Mouse (Mus musculus) thymus, postnatal 0 days (tissue): ENCODE results near the gene Otos. TPM values are rescaled to one million over a fixed set of nuclear protein-coding genes. Genes with fewer than 3 reads are reported as not detected.
A peak's percentile ranks its signal among the peaks of the same experiment; 100 is the strongest.

ENCODE experiments used
- DNase-seq: peaks from one replicate; pipeline ENCODE4 v3.0.0-alpha.2; 2015; ENCODE audit warnings: low spot score
- polyA plus RNA-seq: library from polyadenylated mRNA; unstranded; fragments of >200 nt; fragmentation: Nextera tagmentation; extraction: Ambion mirVana; gene quantifications from 2 replicates; pipeline ENCODE4 v1.2.1, GENCODE M21; 2015

Otos gene
- polyA plus RNA-seq, 1 experiment from 2014 or later = 4.0 TPM

DNA sequence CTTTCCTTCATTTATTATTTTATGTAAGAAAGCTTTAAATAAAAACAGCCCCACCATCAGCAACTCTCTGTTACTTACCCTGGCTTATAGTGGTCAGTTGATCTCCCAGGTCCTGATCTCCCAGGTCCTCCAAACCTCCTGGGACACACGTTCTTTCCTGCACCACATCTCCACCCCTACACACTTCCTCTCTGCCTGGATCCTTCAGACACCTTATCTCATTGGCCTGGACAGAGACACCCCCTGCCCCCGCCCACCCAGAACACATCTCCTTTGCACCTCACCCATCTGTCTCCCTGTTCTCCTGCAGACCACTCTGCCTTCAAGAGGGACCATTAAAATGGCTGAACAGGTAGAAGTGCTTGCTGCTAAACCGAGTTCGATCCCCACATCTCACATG, 1.6 kb downstream of the Otos start:
- no peak for DNase-seq

GRCm38 (mm10) chr1:92646601-92647000, 2.0 kb downstream of the Otos start:
- no peak for DNase-seq

GRCm38 (mm10) chr1:92646111-92646510, 2.5 kb downstream of the Otos start:
- DNase-seq = no peak

GRCm38 (mm10) chr1:92644916-92645315, 3.7 kb downstream of the Otos start:
- no peak for DNase-seq

DNA sequence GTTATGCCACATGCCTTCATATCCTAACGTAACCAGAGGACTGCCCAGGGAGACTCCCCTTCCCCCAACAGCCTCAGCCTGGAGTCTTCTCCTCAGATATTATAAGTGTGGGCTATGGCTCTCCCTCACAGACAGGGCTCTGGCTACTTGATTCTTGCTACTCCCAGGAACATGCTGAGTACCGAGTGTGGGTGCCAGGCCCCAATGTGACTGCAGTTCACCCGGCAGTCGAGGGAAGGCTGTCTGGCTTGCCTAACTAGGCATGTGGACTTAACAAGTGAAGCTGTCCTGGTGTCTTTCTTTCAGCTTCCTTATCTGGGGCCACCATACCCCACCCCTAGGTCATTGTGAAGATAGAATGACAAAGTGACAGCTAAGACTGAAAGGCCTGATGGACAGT, 5.0 kb downstream of the Otos start:
- no peak for DNase-seq

GRCm38 (mm10) chr1:92641514-92642272, 6.9 kb downstream of the Otos start, which contains the start of gene Cops9:
Cops9 (minus strand) TSS chr1:92641985.
- peak; percentile 87 for DNase-seq

GRCm38 (mm10) chr1:92640393-92640792, 8.2 kb downstream of the Otos start:
- peak; percentile 40 for DNase-seq

DNA sequence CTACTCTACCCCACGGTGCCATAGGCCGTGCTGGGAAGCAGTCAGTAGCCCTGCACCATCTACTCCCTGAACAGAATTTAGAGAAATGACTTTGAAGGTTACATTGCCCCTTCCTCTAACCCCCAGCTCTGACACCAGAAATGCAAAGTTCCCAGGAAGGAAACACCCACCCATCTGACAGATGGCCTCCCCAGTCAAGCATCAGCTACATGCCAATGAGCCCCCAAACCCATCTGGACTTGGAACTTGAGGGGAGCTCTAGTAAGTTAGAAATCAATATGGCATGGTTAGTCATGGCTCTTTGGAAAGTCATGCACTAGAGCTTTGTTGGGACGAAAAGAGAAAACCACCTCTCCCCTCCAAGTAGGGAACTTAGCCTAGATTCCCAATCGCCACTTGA, 9.9 kb downstream of the Otos start:
- DNase-seq = no peak

- DNase-seq = no peak
Observed at GRCm38 (mm10) chr1:92638181-92638580, 10.5 kb downstream of the Otos start.

GRCm38 (mm10) chr1:92637501-92638172, 11.0 kb downstream of the Otos start:
- no peak for DNase-seq

- DNase-seq = no peak
Observed at GRCm38 (mm10) chr1:92636676-92637075, 12.0 kb downstream of the Otos start.

DNA sequence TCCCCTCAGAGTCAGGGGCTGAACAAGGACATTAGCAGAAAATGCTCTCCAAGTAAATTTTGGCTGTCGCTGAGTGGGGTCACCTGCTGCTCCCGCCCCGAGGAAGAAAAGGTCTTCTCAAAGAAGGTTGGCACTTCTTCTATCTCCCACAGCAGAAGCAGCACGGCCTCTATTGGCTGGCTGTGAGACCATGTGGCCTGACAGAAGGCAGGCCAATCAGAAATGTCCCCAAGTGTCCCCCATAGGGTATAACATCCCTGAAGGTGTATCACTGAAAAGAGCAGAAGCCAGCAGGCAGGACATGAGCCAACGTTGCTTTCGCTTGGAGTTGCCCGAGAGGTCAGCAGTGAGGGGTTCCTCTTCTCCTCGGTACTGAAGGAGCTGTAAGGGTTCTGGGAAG, 12.6 kb downstream of the Otos start:
- DNase-seq = no peak

DNA sequence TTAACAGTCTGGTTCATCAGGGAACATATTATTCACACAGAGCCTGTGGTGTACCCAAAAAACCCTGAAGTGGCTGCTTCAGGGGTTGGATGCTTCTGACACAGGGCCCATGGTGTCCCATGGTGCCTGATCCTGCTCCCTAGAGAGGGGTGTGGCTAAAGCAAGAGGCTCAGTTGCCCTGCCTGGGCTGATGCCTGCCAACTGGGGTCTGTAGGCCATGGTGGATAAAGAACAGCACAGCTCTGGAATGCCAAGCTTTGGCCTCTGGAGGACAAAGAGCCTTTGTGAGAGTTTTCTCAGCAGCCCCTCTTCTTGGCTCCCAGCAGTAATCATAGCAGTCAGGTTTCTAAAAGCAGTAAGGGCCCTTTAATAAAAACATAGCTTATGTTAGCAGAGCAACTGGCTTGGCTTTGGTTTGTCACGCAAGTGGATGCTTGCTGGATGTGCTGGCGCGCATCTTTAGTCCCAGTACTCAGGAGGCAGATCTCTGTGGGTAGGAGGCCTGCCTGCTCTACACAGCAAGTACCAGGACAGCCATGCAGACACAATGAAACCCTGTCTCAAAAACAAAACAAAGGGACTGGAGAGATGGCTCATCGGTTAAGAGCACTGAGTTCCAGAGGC, 13.6 kb downstream of the Otos start:
- no peak for DNase-seq

GRCm38 (mm10) chr1:92634569-92634968, 14.1 kb downstream of the Otos start:
- DNase-seq = no peak

DNA sequence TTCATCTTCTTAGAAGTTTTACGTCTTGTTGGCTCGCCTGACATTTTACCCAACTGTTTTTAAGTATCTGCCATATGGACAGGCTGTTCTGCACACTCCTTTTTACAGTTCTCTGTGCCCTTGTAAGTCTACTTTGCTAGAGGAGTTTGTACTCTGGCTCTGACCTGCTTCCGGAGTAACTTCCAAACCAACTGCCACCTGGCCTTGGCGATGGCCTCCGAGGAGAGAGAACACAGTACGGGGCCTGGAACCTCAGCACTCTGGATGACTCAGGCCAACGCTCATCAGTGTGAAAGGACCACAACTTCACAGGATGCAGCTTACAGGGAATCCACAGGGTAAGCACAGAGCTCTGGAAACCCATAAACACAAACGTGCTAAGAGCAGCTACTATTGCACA, 14.9 kb downstream of the Otos start:
- no peak for DNase-seq

DNA sequence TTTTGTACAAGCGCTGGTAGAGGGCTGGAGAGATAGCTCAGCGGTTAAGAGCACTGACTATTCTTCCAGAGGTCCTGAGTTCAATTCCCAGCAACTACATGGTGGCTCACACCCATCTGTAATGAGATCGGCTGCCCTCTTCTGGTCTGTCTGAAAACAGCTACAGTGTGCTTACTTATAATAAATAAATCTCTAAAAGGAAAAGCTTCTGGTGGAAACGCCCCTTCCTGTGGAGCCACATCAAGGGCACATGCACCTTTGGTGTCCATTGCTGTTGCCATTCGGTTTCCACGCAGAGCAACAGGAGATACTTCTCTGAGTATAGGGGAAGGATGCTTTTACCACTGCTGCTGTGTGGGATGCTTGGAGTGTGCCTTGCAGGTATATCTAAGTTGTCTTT, 15.7 kb downstream of the Otos start:
- peak; percentile 42 for DNase-seq

- DNase-seq = no peak
Observed at GRCm38 (mm10) chr1:92632196-92632595, 16.4 kb downstream of the Otos start.

GRCm38 (mm10) chr1:92628227-92628626, 20.4 kb downstream of the Otos start:
- DNase-seq = no peak

GRCm38 (mm10) chr1:92618360-92618759, 30.3 kb downstream of the Otos start:
- no peak for DNase-seq

DNA sequence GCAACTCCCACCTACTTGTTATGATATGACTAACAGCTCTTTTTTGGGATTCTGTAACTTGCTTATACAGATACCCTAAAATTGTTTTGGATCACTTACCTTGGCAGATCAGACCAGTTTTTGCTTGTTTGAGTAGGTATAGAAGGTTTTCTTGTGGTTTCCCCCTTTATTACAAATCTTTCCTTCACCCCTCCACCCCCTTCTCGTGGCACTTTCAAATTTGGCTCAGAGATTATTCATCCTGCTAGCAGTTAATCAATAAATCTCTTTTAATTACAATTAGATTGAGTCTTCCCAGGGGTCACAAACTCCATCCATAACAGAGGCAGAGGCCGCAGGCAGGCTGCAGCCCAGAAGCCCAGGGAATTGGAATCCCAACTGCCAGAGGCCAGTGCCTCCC, 31.2 kb downstream of the Otos start, which contains the start of gene Olfr12:
TSS of gene Olfr12 (plus strand) at position 301 of the 400 bp plus-strand sequence.
- DNase-seq = no peak

- no peak for DNase-seq
Observed at GRCm38 (mm10) chr1:92616046-92616445, 32.6 kb downstream of the Otos start.

DNA sequence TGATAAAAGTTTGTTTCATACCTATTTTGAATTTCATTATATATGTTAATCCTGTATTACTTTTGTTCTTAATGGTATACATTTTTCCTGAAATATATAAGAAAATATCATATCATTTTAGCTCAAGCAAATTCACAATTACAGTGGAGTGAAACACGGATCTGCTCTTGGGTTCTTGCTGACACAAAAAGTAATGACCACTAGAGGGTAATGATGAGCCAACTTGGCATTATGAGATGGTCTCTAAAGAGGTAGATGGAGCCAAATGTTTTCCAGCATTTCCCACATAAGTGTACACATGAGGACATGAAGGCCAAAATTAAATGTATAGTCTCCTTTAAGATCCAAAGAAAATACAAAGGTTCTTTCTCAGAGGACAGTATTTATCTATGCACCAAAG, 34.1 kb downstream of the Otos start:
- no peak for DNase-seq
